Mouse (Mus musculus): ENCODE results near the gene Pde2a.

Gene Pde2a

GRCm38 (mm10) chr7:101472598-101473558 is 51.4 kb downstream of the Pde2a start:
- in situ Hi-C loops (cut with MboI, MseI): no loop called here

DNA sequence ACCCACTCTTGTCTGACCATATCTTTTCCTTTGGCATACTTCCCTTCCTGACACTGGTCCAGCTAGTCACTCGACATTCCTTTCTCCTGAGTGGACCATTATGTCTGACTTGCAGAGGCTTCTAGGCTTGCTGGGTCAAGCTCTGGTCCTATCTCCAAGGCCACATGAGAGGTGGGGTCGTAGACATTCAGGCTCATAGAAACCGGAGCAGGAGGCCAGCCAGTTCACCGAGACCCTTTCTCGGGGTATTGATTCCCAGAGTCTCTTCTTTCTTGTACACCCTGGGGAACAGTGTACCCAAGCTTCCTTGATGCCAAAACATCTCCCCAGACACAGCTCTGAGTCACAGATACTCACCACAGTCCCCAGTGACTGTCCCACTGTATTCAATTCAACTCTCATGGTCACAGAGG is 52.9 kb downstream of the Pde2a start:
- in situ Hi-C loops (cut with MboI, MseI): no loop called here

DNA sequence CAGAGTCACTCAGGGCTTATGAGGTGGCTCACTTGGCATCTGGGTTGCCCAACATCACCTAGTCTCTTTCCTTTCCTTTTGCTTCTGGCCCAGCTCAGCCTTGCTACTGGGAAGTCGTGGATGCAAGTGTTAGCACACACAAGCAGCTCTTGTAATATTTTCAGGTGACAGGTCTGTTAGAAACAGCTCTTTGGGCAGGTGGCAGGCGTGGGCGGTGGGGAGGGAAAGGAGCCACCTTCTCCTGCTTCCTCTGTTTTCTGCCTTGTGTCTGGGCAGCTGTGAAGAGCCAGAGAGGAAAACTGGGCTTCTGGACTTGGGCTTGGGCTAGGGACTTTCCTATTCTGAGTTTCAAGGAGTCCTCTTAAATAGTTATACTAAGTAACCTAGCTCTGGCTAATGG is 54.5 kb downstream of the Pde2a start:
- in situ Hi-C loops (cut with MboI, MseI): no loop called here

DNA sequence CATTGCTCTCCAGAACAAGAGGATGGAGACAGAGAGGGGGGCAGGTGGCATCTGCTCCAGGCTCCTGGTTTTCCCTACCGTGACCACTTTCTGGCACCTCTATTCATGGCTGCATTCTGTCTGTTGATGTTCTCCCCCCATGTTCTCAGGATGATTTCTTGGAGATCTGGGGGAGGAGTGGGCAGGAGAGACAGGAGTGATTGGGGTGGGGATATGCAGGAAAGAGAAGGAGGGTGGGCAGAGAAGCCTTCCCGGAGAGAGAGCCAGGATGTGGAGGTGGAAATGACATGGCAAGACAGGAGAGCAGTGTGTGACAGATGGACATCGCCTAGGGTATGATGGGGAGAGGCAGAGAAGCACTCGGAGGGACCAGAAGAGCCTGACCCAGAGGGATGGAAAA is 55.0 kb downstream of the Pde2a start:
- in situ Hi-C loops (cut with MboI, MseI): no loop called here

GRCm38 (mm10) chr7:101477200-101477599 is 55.7 kb downstream of the Pde2a start:
- in situ Hi-C loops (cut with MboI, MseI): no loop called here

- in situ Hi-C loops (cut with MboI, MseI): no loop called here
Measured at GRCm38 (mm10) chr7:101478099-101478498, 56.6 kb downstream of the Pde2a start.

GRCm38 (mm10) chr7:101479841-101480240 is 58.4 kb downstream of the Pde2a start:
- in situ Hi-C loops (cut with MboI, MseI): no loop called here

DNA sequence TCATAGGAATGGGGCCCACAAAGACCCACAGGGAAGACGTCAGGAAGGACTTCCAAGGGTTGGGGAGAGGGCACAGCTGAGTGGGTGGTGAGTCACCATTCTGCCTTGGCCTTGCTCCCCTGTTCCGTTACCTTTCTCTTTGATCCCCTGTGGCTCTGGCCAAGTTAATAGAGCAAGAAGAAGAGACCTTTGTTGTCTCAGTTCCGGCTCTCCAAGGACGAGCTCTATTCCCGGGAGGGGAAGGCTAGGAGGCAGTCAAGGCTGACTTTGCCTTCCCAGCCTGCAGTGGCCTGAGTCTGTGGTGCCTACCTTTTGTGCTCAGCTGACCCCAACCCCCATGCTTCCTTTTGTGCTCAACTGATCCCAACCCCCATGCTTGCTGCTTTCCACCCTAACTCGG is 59.2 kb downstream of the Pde2a start:
- in situ Hi-C loops (cut with MboI, MseI): no loop called here

DNA sequence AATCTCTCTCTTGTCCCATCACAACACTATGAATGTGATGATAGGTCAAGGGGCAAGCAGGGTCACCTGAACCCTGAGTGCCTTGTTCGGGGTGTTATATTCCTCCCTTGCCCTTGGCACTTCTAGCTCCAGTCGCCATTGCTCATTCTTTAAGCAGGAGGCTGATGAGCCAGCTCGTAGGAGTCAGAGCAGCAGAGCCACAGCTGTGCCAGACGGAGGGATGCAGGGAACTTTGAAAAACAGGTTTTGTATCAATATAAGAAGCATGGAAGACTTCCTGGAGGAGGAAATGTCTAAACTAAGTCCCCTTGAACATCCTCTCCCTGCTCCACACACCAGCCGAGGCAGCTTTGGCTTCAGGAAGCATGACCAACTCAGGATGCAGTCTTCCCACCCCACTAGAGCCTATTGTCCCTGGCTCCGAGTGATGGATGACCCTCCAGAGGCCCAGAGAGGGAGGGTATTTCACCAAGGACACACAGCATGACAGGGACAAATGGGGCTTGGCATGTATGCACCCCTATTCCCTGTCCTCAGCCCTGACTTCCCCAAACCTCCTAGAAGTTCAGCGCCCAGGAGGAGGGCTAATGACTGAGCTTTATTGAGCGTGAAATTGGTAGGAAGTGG is 60.5 kb downstream of the Pde2a start:
- in situ Hi-C loops (cut with MboI, MseI): no loop called here

DNA sequence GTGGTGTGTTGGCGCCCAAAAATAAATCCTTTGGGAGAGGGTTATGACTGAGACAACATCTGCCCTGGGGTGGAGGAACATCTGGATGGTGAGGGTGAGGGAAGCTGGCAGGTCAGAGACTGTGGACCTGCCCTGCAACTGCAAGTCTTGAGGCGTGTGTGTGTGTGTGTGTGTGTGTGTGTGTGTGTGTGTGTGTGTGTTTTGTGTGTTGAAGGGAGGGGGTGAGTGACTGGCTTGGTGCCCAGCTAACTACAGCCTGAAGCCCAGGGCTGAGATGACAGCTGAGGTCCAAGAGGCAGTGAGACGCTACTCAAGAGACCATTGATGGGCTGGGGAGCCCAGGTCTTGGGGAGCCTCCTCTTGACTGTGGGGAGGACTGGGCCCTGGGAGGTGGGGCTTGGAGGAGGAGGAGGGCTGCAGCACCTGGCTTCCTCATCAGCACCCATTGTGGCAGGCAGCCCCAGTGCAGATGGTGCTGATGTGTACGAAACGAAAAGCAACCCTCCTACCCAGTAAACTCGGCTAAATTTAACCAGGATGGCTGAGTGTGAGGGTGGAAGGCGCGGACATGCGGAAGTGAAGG is 61.1 kb downstream of the Pde2a start:
- in situ Hi-C loops (cut with MboI, MseI): no loop called here

DNA sequence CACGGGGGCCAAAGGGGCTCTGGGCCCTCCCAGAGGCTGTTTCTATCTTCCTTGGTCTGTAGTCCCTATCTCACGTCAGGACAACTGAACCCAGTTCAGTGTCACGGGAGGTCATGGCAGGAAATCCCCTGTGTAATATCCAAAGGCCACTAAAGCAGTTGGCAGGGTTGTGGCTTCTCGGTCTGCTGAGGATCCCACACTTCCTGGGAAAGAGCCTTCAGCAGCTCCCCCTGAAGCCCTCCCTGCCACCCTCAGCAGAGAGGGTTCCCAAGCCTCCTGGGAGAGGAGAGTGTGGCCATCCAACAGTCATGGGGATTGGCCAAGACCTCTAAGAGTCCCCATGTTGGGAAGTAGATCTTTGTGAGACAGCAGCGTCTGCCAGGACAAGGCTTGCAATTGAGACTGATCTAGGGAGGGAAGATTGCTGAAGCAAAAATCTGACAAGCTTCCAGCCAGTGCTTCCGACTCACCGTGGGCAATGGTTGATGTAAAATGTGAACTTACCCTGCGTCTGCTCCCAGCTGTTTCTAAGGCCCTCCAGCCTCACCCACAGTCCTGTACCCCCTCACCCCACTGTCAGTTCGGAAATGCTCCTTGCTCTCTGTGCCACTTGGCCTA is 62.1 kb downstream of the Pde2a start:
- in situ Hi-C loops (cut with MboI, MseI): no loop called here

- in situ Hi-C loops (cut with MboI, MseI): no loop called here
Measured at GRCm38 (mm10) chr7:101487102-101487501, 65.6 kb downstream of the Pde2a start.

- in situ Hi-C loops (cut with MboI, MseI): no loop called here
Measured at GRCm38 (mm10) chr7:101490952-101491351, 69.5 kb downstream of the Pde2a start.

DNA sequence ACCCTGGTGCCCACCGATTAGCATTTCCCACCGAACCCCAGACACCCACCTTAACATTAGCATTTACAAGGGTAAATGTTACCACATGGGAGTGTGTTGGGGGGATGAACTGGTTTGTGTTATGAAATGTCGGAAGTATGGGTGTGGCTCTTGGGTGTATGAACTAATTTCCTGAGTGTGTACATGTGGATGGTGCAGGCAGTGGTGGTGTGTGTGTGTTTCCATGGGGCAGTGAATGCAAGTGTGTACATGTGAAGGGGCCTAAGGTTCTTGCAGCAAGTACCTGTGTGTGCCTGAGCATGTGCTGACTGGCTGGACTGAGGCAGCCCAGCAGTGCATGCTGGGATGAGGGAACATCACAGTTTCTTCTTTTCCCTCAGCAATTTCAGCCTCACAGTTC is 76.9 kb downstream of the Pde2a start:
- in situ Hi-C loops (cut with MboI, MseI): no loop called here

- in situ Hi-C loops (cut with MboI, MseI): no loop called here
Measured at GRCm38 (mm10) chr7:101499251-101499650, 77.8 kb downstream of the Pde2a start.

- in situ Hi-C loops (cut with MboI, MseI): loop anchor here (5.0 kb wide), 1 partner anchor 42 kb away; no protein-coding TSS in a partner anchor
Measured at GRCm38 (mm10) chr7:101499701-101500100, 78.2 kb downstream of the Pde2a start.

GRCm38 (mm10) chr7:101501236-101501635 is 79.7 kb downstream of the Pde2a start:
- in situ Hi-C loops (cut with MboI, MseI): loop anchor here (5.0 kb wide), 1 partner anchor 44 kb away; no protein-coding TSS in a partner anchor

- in situ Hi-C loops (cut with MboI, MseI): loop anchor here (5.0 kb wide), 1 partner anchor 44 kb away; no protein-coding TSS in a partner anchor
Measured at GRCm38 (mm10) chr7:101501675-101502074, 80.2 kb downstream of the Pde2a start.

GRCm38 (mm10) chr7:101503351-101503750 is 81.9 kb downstream of the Pde2a start:
- in situ Hi-C loops (cut with MboI, MseI): loop anchor here (5.0 kb wide), 1 partner anchor 46 kb away; no protein-coding TSS in a partner anchor

DNA sequence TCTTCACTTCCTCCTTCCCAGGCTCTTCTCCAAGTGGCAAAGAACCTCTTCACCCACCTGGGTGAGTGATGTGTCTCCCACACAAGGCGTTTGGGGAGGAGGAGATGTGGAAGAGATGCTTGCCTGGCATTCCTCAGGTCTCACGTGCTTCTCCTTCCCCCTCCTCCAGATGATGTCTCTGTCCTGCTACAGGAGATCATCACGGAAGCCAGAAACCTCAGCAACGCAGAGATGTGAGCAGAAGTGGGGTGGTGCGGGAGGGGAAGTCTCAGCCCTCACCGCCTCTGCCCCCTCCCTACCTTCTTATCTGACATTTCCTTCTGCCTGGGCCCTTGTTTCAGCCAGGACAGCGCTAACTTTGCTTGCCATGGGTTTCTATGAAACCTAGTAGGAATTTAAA is 82.3 kb downstream of the Pde2a start:
- in situ Hi-C loops (cut with MboI, MseI): loop anchor here (5.0 kb wide), 1 partner anchor 47 kb away; no protein-coding TSS in a partner anchor

DNA sequence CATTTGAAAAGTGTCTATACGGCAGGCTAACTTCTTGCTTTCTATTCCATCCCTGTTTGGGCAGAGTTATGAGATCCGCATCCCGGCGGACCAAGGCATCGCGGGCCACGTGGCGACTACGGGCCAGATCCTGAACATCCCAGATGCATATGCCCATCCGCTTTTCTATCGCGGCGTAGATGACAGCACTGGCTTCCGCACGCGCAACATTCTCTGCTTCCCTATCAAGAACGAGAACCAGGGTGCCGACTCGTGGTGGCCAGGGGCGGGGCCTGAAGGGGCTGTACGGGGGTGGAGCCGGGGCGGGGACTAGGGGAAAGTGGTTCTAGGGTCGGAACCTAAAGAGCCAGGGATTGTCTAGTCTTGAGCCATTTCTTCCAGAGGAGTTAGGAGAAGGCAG is 83.0 kb downstream of the Pde2a start:
- in situ Hi-C loops (cut with MboI, MseI): loop anchor here (5.0 kb wide), 1 partner anchor 47 kb away; no protein-coding TSS in a partner anchor

DNA sequence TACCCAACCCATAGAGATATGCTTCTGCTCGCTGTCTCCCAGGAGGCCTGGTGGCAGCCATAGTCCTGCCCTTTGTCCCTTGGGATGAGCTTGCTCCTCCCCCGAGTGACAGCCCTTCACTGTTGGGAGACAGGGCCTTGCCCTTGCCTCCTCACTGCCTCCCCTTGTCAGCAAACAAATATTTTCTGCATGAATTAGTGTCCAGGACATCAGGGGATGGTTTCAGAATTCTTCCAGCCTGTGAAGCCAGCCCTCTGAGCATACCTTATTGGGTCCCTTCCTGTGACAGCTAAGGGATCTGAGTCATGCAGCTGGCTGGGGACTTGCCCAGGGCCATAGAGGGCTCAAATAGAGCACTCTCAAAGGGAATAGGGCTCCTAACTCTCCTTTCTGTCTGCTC is 87.7 kb downstream of the Pde2a start:
- in situ Hi-C loops (cut with MboI, MseI): no loop called here
